Mouse (Mus musculus): ENCODE data around the gene Kat2a. TPM values are rescaled to one million over a fixed set of nuclear protein-coding genes. Genes with fewer than 3 reads are reported as not detected.

Kat2a gene
- polyA plus RNA-seq (2015; fragmentation: Nextera tagmentation; extraction: Ambion mirVana), result 24.6 and 27.2 TPM in 2 replicates

GRCm38 (mm10) chr11:100711783-100712615, at the start of gene Kat2a:
TSS of gene Kat2a (minus strand) at chr11:100712465.
- WGBS, result 2% methylated on average over 47 of the region's 48 CpGs
- Histone ChIP-seq H3K4me3 (ENCODE audit: low read depth, low read length) (peak within 1 kb of the TSS; percentile 87), H3K36me3 (ENCODE audit: control insufficient read depth, insufficient read depth, low read length) (peaks cover 16% of the 10 kb centered on the region), H3K4me1 (replicated peaks; ENCODE audit: control insufficient read depth, insufficient read depth) (peaks cover 8% of the 10 kb centered on the region), H3K27me3 (ENCODE audit: control insufficient read depth, insufficient read depth, low read length) (no peaks in the 10 kb centered on the region), H3K27ac (replicated peaks) (peak within 1 kb of the TSS; percentile 78), H3K4me2 (replicated peaks; ENCODE audit: low read depth) (peak within 1 kb of the TSS; percentile 95), H3K9ac (ENCODE audit: low read length) (peak within 1 kb of the TSS; percentile 85), H3K9me3 (ENCODE audit: control insufficient read depth, low read length) (no peaks in the 10 kb centered on the region)
- peak; percentile 86 for DNase-seq (ENCODE audit: low spot score)
- peak; percentile 84 for ATAC-seq (ENCODE audit: low FRiP score, low TSS enrichment)
- no peak for TF ChIP-seq CTCF (IDR thresholded peaks at IDR 0.05; ENCODE audit: low read depth)
- TF ChIP-seq EP300 (optimal IDR thresholded peaks at IDR 0.05), result no peak

- TF ChIP-seq CTCF (IDR thresholded peaks at IDR 0.05; ENCODE audit: low read depth), result peak; percentile 74
- TF ChIP-seq EP300 (optimal IDR thresholded peaks at IDR 0.05), result no peak
- no peaks in the 10 kb centered on the region for H3K36me3 ChIP-seq (ENCODE audit: control insufficient read depth, insufficient read depth, low read length)
- 0 out of 2 replicates have a peak, but pooled peaks cover 6% of the 10 kb centered on the region for H3K4me1 ChIP-seq (replicated peaks; ENCODE audit: control insufficient read depth, insufficient read depth)
- WGBS, result under 1% methylated on average over 27 of the region's 27 CpGs
- peaks cover 4% of the 10 kb centered on the region; the same call in 1 of the 2 replicates for H3K27me3 ChIP-seq (ENCODE audit: control insufficient read depth, insufficient read depth, low read length)
- peak overlapping the region; percentile 44 for H3K4me3 ChIP-seq (ENCODE audit: low read depth, low read length)
- H3K27ac ChIP-seq (replicated peaks), result no peak overlapping the region
- H3K4me2 ChIP-seq (replicated peaks; ENCODE audit: low read depth), result peak overlapping the region; percentile 62
- DNase-seq (ENCODE audit: low spot score), result peak; percentile 90
- H3K9me3 ChIP-seq (ENCODE audit: control insufficient read depth, low read length), result no peaks in the 10 kb centered on the region
- H3K9ac ChIP-seq (ENCODE audit: low read length), result peak overlapping the region; percentile 50; the same call in 1 of the 2 replicates
- peak; percentile 74; the same call in 1 of the 2 replicates for ATAC-seq (ENCODE audit: low FRiP score, low TSS enrichment)
Measured at GRCm38 (mm10) chr11:100761547-100762045, 49.3 kb upstream of the Kat2a start.

- Histone ChIP-seq H3K4me1 (replicated peaks; ENCODE audit: control insufficient read depth, insufficient read depth) (0 out of 2 replicates have a peak, but pooled peaks cover 6% of the 10 kb centered on the region), H3K9ac (ENCODE audit: low read length) (no peak within 1 kb of the TSS), H3K9me3 (ENCODE audit: control insufficient read depth, low read length) (no peaks in the 10 kb centered on the region), H3K36me3 (ENCODE audit: control insufficient read depth, insufficient read depth, low read length) (no peaks in the 10 kb centered on the region), H3K27ac (replicated peaks) (no peak within 1 kb of the TSS), H3K4me2 (replicated peaks; ENCODE audit: low read depth) (peak within 1 kb of the TSS; percentile 49), H3K27me3 (ENCODE audit: control insufficient read depth, insufficient read depth, low read length) (peaks cover 4% of the 10 kb centered on the region; the same call in 1 of the 2 replicates), H3K4me3 (ENCODE audit: low read depth, low read length) (peak within 1 kb of the TSS; percentile 24)
- under 1% methylated on average over 42 of the region's 51 CpGs for WGBS
- peak; percentile 73 for DNase-seq (ENCODE audit: low spot score)
- peak; percentile 53 for TF ChIP-seq CTCF (IDR thresholded peaks at IDR 0.05; ENCODE audit: low read depth)
- no peak for TF ChIP-seq EP300 (optimal IDR thresholded peaks at IDR 0.05)
- ATAC-seq (ENCODE audit: low FRiP score, low TSS enrichment), result peak; percentile 36; the same call in 1 of the 2 replicates
Measured at GRCm38 (mm10) chr11:100759611-100760233, 47.5 kb upstream of the Kat2a start, which contains the start of gene Kcnh4. TSS of gene Kcnh4 (minus strand) at chr11:100759942.

- no peaks in the 10 kb centered on the region for H3K36me3 ChIP-seq (ENCODE audit: control insufficient read depth, insufficient read depth, low read length)
- ATAC-seq (ENCODE audit: low FRiP score, low TSS enrichment), result no peak
- no peaks in the 10 kb centered on the region for H3K9me3 ChIP-seq (ENCODE audit: control insufficient read depth, low read length)
- H3K4me3 ChIP-seq (ENCODE audit: low read depth, low read length), result 0 out of 2 replicates have a peak overlapping the region, but pooled peaks have one; percentile 24
- peak overlapping the region; percentile 49 for H3K4me2 ChIP-seq (replicated peaks; ENCODE audit: low read depth)
- 0 out of 2 replicates have a peak, but pooled peaks cover 6% of the 10 kb centered on the region for H3K4me1 ChIP-seq (replicated peaks; ENCODE audit: control insufficient read depth, insufficient read depth)
- no peak overlapping the region for H3K27ac ChIP-seq (replicated peaks)
- peak; percentile 67 for DNase-seq (ENCODE audit: low spot score)
- H3K27me3 ChIP-seq (ENCODE audit: control insufficient read depth, insufficient read depth, low read length), result peaks cover 4% of the 10 kb centered on the region; the same call in 1 of the 2 replicates
- TF ChIP-seq EP300 (optimal IDR thresholded peaks at IDR 0.05), result no peak
- no peak for TF ChIP-seq CTCF (IDR thresholded peaks at IDR 0.05; ENCODE audit: low read depth)
- 2% methylated on average over 35 of the region's 35 CpGs for WGBS
- no peak overlapping the region for H3K9ac ChIP-seq (ENCODE audit: low read length)
Measured at GRCm38 (mm10) chr11:100758707-100759610, 46.7 kb upstream of the Kat2a start.

- ATAC-seq (ENCODE audit: low FRiP score, low TSS enrichment), result no peak
Measured at GRCm38 (mm10) chr11:100757566-100757965, 45.3 kb upstream of the Kat2a start.

More at GRCm38 (mm10) chr11:100757566-100757965, 45.3 kb upstream of the Kat2a start:
- Histone ChIP-seq H3K9me3 (ENCODE audit: control insufficient read depth, low read length) (no peaks in the 10 kb centered on the region), H3K9ac (ENCODE audit: low read length) (no peak overlapping the region), H3K4me1 (replicated peaks; ENCODE audit: control insufficient read depth, insufficient read depth) (0 out of 2 replicates have a peak, but pooled peaks cover 6% of the 10 kb centered on the region), H3K4me2 (replicated peaks; ENCODE audit: low read depth) (no peak overlapping the region), H3K27me3 (ENCODE audit: control insufficient read depth, insufficient read depth, low read length) (peaks cover 4% of the 10 kb centered on the region; the same call in 1 of the 2 replicates), H3K27ac (replicated peaks) (no peak overlapping the region), H3K4me3 (ENCODE audit: low read depth, low read length) (no peak overlapping the region), H3K36me3 (ENCODE audit: control insufficient read depth, insufficient read depth, low read length) (no peaks in the 10 kb centered on the region)
- DNase-seq (ENCODE audit: low spot score), result no peak
- no peak for TF ChIP-seq CTCF (IDR thresholded peaks at IDR 0.05; ENCODE audit: low read depth)
- no peak for TF ChIP-seq EP300 (optimal IDR thresholded peaks at IDR 0.05)
- 89% methylated on average over 12 of the region's 12 CpGs for WGBS

Measured in stomach, postnatal 0 days (tissue).